Mouse (Mus musculus) neutrophil, adult 5-6 weeks (primary cell): ENCODE data around the gene Gm17018. TPM values are rescaled to one million over a fixed set of nuclear protein-coding genes. Genes with fewer than 3 reads are reported as not detected.

ENCODE experiments used
- ATAC-seq: fragments of 151-379, 151-347 bp; 2 replicates; pipeline ENCODE4 v1.8.0; 2017; ENCODE audit warnings: mild to moderate bottlenecking, moderate TSS enrichment; ENCODE audit not compliant: insufficient number of reproducible peaks, poor library complexity, low FRiP score, severe bottlenecking; ENCODE audit errors: extremely low read depth
- total RNA-seq: library from RNA; stranded (forward); fragments of 200-1000 nt; gene quantifications from 2 replicates; pipeline ENCODE4 v1.2.3, GENCODE M21; 2017

Gm17018 gene
- total RNA-seq, 1 experiment from 2014 or later = 12.2 TPM

DNA sequence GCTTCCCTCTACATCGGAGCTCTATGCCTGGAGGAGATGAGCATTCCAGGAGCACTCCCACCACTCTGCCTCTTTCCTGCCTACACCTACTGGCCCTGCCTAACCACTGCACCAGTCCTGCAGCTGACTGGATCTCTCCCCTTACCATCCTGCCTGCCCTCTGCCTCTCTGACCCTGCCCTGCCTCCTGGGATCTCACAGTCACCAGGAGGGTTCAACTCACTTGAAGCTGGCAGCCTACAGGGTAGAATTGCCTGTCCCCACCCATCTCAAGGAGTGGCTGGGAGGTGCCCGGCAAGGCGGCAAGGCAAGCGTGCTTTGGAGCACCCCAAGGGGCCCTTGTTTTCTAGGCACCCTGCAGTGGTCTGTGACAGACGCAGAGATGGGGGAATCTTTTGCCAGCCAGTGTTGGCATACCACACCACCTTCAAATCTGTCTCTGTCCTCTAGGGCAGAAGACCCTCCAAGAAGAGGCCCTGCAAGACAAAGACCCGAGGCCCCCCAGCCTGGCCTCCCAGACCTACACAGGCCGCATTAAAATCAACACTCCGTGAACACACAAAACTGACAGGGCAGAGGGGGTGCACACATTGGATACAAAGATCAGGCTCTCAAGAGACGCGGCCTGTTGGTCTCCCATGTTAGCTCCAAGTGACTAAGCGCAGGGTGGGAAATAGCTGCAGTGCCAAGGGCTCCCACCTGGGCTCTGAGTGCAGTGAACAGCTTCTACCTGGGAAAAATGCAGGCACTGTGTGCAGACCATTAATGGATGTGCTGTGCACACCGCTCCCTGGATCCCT lies 55.2 kb downstream of the Gm17018 start:
- no peak for ATAC-seq

GRCm38 (mm10) chr19:45616214-45616518 lies 55.8 kb downstream of the Gm17018 start:
- ATAC-seq = no peak

DNA sequence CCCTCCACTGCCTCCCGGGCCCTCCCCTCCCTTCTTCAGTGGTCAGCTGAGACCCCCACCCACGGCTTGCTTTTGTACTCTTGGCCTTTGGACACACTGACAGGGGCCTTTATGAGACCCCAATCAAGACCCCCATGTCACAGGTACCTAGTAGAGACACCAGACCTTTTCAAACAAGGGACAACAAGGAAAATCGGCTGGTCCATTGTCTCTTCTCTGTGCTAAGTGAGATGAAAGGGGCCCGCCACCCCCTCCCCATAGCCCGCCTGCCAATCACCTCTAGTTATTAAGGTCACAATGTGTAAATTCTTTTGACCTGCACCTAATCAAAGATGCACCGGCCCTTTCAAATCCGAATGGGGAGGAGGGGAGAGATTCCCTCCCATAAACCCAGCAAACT lies 56.3 kb downstream of the Gm17018 start:
- ATAC-seq = no peak

DNA sequence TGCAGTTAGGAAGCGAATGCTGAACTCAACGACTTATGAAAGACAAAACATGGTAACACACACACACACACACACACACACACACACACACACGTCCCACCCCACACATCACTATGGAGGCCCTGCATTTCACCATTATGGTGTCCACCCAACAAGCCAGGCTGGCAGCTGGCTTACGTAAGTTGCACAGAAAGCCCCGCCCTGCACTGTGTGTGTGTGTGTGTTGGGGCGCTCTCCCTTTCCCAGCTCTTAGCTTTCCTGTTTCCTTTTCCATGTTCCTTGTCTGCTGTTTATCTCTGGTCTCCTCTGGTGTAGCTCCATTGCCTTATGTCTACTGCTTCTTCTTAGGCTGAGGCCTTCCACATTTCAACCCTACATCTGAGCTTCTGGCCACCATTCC lies 57.8 kb downstream of the Gm17018 start:
- ATAC-seq = no peak

DNA sequence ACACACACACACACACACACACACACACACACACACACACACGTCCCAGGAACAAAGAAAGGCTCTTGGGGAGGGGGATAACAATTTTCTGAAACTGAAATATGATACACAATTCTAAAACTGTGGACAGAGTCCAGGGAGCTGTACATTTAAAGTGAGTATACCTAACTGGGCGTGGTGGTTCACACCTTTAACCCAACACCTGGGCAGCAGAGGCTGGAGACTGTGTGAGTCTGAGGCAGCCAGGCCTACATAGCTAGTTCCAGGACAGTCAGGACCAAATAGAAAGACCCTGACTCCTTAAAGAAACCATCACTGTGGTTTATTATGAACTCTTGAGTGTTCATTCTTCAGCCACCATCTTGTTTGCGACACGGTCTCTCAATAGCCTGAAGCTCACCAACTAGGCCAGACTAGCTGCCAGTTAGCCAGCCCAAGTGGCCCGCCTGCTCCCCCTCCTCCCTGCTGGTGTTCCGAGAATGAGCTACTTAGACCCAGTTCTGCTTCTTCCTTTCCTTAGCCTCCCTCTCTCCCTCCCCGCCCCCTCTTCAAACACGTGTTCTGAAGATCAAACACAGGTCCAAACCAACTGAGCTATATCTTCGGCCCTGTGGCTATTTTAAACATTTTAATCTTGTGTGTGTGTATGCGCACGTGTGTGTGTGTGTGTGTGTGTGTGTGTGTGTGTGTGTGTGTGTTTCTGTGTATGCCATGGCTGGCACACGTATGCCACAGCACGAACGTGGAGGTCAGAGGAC lies 59.5 kb downstream of the Gm17018 start:
- no peak for ATAC-seq

DNA sequence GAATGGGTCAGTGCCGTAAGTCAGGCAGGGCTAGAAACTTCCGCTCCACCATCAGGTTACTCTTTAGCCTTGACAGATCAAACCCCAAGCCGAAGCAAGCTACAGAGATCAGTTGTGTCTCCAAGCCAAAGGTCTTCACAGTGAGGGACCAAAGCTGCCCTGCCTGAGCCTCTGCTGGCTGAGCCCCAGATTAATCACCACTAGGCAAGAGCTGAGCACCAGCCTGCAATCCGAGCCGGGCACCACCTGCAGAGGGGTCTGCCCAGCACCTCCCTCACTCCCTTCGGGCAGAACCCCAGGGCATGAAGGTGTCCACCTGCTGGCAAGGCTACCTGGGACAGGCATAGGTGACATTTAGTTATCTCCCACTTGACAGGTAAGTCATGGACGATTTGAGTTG lies 60.6 kb downstream of the Gm17018 start:
- ATAC-seq = no peak

GRCm38 (mm10) chr19:45622144-45622543 lies 61.7 kb downstream of the Gm17018 start:
- no peak for ATAC-seq

- ATAC-seq = no peak
Observed at GRCm38 (mm10) chr19:45623710-45624109, 63.3 kb downstream of the Gm17018 start.

GRCm38 (mm10) chr19:45627036-45627435 lies 66.6 kb downstream of the Gm17018 start:
- no peak for ATAC-seq

DNA sequence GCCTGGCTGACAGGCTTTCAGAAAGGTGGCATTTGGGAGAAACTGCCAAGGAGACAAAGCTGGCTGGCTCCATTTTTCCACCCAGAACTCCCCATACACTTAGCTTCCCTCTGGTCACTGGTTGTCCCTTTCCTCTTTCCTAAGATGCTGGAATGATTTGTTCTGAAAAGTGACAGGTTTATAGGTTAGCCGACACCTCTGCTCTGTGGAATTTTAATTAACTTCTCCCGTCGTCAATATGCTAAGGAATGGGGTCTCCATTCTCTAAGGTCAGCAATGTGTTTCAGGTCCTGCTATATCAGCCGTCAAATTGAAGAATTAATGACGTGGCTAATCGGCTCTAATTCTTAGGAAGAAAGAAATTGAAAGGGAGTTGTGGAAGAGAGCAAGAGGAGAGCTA lies 68.2 kb downstream of the Gm17018 start:
- ATAC-seq = no peak

DNA sequence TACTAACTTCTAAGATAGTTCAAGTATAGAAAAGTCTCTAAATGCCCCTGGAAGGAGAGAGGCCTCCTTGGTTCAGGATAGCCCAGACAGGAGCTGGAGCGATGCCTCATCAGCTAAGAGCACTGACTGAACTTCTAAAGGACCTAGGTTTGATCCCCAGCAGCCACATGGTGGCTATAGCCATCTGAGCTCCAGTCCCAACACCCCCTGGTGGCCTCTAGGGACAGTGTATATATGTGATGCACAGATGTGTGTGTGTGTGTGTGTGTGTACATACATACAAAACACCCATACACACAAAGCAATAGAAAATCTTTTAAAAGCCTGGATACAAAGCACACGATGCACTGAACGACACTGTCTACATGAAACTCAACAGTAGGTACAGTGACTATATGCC lies 68.8 kb downstream of the Gm17018 start:
- no peak for ATAC-seq

Other genes starting within 250 kb of the Gm17018 start
- gene Btrc, start 196.9 kb upstream of the Gm17018 start, total RNA-seq = 21.4 and 23.8 TPM in 2 replicates
- gene Poll, start 84 bp upstream of the Gm17018 start, total RNA-seq = 8.7 and 8.8 TPM in 2 replicates
- 20.6 and 20.8 TPM in 2 replicates for gene Fbxw4, start 99.7 kb downstream of the Gm17018 start, total RNA-seq
- not detected in 2 replicates for gene Fgf8, start 182.3 kb downstream of the Gm17018 start, total RNA-seq
- 24.2 and 24.8 TPM in 2 replicates for gene Npm3, start 189.0 kb downstream of the Gm17018 start, total RNA-seq
- gene Mgea5, start 223.2 kb downstream of the Gm17018 start, total RNA-seq = 514 and 539 TPM in 2 replicates